Mouse (Mus musculus) gastrocnemius, postnatal 14 days (tissue): ENCODE measurements around the gene Ephb3. TPM values are rescaled to one million over a fixed set of nuclear protein-coding genes. Genes with fewer than 3 reads are reported as not detected.
A peak's percentile ranks its signal among the peaks of the same experiment; 100 is the strongest.
"Not testable (repeated sequence)": the region's sequence is repeated elsewhere in the genome, so short reads cannot be mapped to it uniquely, and the experiment has no call there.

Experiments used
- DNase-seq: peaks from one replicate; pipeline ENCODE4 v3.0.0; 2021; ENCODE audit warnings: mixed read lengths
- intact Hi-C: fragments of 180-260 bp; cut with DNase I; formaldehyde crosslinking; loops from one replicate; pipeline ENCODE4 v1.15.1; 2025; ENCODE audit warnings: low total_unique reads
- long read RNA-seq, 2 experiments: library from polyadenylated mRNA; stranded (forward); transcript quantifications; one replicate each; pipeline ENCODE4 v2.0.0; 2021
- total RNA-seq, 2 experiments: library from RNA; stranded (reverse); gene quantifications; 2 replicates each; pipeline ENCODE4 v1.2.3; 2021

Gene Ephb3
- total RNA-seq, result 1 to 10 TPM; 2.9 to 4.8 TPM
- long read RNA-seq, experiment 1, full-length matches to known transcripts, result 4 of 4 reads
- long read RNA-seq, experiment 1, partial matches to known transcripts, result 0 of 4 reads
- long read RNA-seq, experiment 1, other reads (novel, unspliced or antisense), result 0 of 4 reads
- long read RNA-seq, experiment 2, full-length matches to known transcripts, result 3 of 3 reads
- long read RNA-seq, experiment 2, partial matches to known transcripts, result 0 of 3 reads
- long read RNA-seq, experiment 2, other reads (novel, unspliced or antisense), result 0 of 3 reads

- intact Hi-C loops, result loop anchor here (5.0 kb wide), 1 partner anchor 38 kb away; no protein-coding TSS in a partner anchor
- peak; percentile 99 for DNase-seq
These were observed at the start of gene Ephb3 for GRCm38 (mm10) chr16:21204367-21205092. Ephb3 (plus strand) TSS chr16:21204755.

- intact Hi-C loops, DNase-seq: not testable (repeated sequence)
These were observed 48.3 kb upstream of the Ephb3 start for GRCm38 (mm10) chr16:21156261-21156660.

- DNase-seq, intact Hi-C loops: not testable (repeated sequence)
These were observed 45.3 kb upstream of the Ephb3 start for GRCm38 (mm10) chr16:21159226-21159625.

- DNase-seq, intact Hi-C loops: not testable (repeated sequence)
These were observed 41.1 kb upstream of the Ephb3 start for GRCm38 (mm10) chr16:21163423-21163822.

GRCm38 (mm10) chr16:21165343-21166220 lies 39.0 kb upstream of the Ephb3 start:
- intact Hi-C loops, DNase-seq: not testable (repeated sequence)

- intact Hi-C loops, result no loop called here
- DNase-seq, result no peak
These were observed 35.8 kb upstream of the Ephb3 start for GRCm38 (mm10) chr16:21168730-21169129.

- intact Hi-C loops, result no loop called here
- DNase-seq, result no peak
These were observed 29.3 kb upstream of the Ephb3 start for GRCm38 (mm10) chr16:21175236-21175635.

GRCm38 (mm10) chr16:21182108-21182507 lies 22.4 kb upstream of the Ephb3 start:
- intact Hi-C loops, result no loop called here

GRCm38 (mm10) chr16:21184697-21185096 lies 19.9 kb upstream of the Ephb3 start:
- no peak for DNase-seq
- intact Hi-C loops, result no loop called here

More at GRCm38 (mm10) chr16:21182108-21182507, 22.4 kb upstream of the Ephb3 start:
- no peak for DNase-seq

- no peak for DNase-seq
- intact Hi-C loops, result no loop called here
These were observed 17.0 kb upstream of the Ephb3 start for GRCm38 (mm10) chr16:21187568-21187967.

GRCm38 (mm10) chr16:21188345-21188744 lies 16.2 kb upstream of the Ephb3 start:
- no peak for DNase-seq
- intact Hi-C loops, result no loop called here

GRCm38 (mm10) chr16:21191569-21191968 lies 13.0 kb upstream of the Ephb3 start:
- intact Hi-C loops, result no loop called here
- DNase-seq, result no peak

GRCm38 (mm10) chr16:21192509-21193354 lies 11.8 kb upstream of the Ephb3 start:
- DNase-seq, result no peak
- intact Hi-C loops, result no loop called here

- intact Hi-C loops, result no loop called here
- DNase-seq, result no peak
These were observed 10.4 kb upstream of the Ephb3 start for GRCm38 (mm10) chr16:21194182-21194581.

- DNase-seq, result no peak
- intact Hi-C loops, result no loop called here
These were observed 9.2 kb upstream of the Ephb3 start for GRCm38 (mm10) chr16:21195260-21195866.

- no peak for DNase-seq
- intact Hi-C loops, result no loop called here
These were observed 8.0 kb upstream of the Ephb3 start for GRCm38 (mm10) chr16:21196576-21196975.

- intact Hi-C loops, result no loop called here
These were observed 7.0 kb upstream of the Ephb3 start for GRCm38 (mm10) chr16:21197542-21197941.

GRCm38 (mm10) chr16:21198006-21198405 lies 6.5 kb upstream of the Ephb3 start:
- intact Hi-C loops, result no loop called here
- DNase-seq, result no peak

More at GRCm38 (mm10) chr16:21197542-21197941, 7.0 kb upstream of the Ephb3 start:
- DNase-seq, result no peak

- no peak for DNase-seq
- intact Hi-C loops, result no loop called here
These were observed 6.0 kb upstream of the Ephb3 start for GRCm38 (mm10) chr16:21198529-21198928.
